Mouse (Mus musculus): ENCODE data around the gene Fgfr2.
A peak's percentile ranks its signal among the peaks of the same experiment; 100 is the strongest.

Gene Fgfr2

GRCm38 (mm10) chr7:130381387-130381951 lies 2741.7 kb downstream of the Fgfr2 start:
- Histone ChIP-seq H3K36me3 (ENCODE audit: insufficient read depth, low read length) (no peaks in the 10 kb centered on the region), H3K27me3 (ENCODE audit: insufficient read depth, low read length) (no peaks in the 10 kb centered on the region), H3K4me1 (replicated peaks; ENCODE audit: low read depth, low read length) (no peaks in the 10 kb centered on the region), H3K4me3 (replicated peaks; ENCODE audit: low read length) (no peak overlapping the region), H3K9me3 (ENCODE audit: low read length) (no peaks in the 10 kb centered on the region)
- no peak for TF ChIP-seq CTCF (conservative IDR thresholded peaks at IDR 0.05; ENCODE audit: low read length)

DNA sequence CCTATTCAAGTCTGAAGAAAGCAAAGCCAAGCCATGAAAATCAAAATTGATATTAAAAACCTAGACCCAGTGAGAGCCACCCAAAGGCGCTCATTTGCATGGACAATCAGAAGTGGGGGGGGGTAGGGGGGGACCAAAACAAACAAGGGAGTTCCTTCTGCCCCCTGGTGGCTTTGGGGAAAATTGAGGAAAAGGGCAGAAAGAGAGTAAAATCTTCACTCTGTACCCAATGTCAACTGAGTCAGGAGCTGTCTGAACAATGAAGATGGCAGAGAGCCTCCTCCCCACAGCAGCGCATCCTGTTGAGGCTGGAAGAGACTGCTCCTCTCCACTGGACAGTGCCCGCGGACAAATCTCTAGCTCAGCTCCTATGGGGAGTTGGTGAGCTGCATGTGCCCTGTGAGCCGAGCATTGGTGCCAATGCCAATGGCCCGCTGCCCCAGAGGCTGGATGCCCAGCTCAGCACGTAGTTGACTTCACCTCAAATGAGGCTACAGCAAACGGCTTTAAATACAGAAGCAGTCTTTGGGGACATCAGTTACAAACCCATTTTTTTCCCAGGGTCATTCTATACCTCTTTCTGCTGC lies 2742.3 kb downstream of the Fgfr2 start:
- Histone ChIP-seq H3K4me1 (replicated peaks; ENCODE audit: low read depth, low read length) (no peaks in the 10 kb centered on the region), H3K36me3 (ENCODE audit: insufficient read depth, low read length) (no peaks in the 10 kb centered on the region), H3K9me3 (ENCODE audit: low read length) (no peaks in the 10 kb centered on the region), H3K4me3 (replicated peaks; ENCODE audit: low read length) (no peak overlapping the region), H3K27me3 (ENCODE audit: insufficient read depth, low read length) (no peaks in the 10 kb centered on the region)
- TF ChIP-seq CTCF (conservative IDR thresholded peaks at IDR 0.05; ENCODE audit: low read length) = peak; percentile 26
- TF ChIP-seq POU5F1 (IDR thresholded peaks at IDR 0.05; ENCODE audit: borderline replicate concordance, low read length) = no peak
- TF ChIP-seq NANOG (IDR thresholded peaks at IDR 0.05; ENCODE audit: borderline replicate concordance, low read length) = no peak

DNA sequence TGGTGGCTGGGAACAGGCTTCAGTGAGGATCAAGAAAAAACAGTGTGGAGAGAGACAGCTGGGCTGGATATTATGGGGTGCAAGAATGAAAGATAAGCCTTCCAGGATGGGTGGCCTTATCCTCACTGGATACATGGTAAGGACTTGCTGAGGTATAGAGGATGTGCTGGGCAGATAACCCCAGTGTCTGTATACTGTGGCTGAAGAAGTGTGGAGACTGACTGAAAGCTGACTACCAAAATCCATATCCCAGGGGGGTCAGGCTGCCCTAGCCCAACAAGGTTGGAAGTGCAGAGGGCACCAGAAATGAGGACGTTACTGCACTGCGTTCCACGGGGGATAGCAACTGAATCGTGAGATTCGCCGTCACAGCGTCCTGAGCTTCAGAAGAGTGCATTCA lies 2742.8 kb downstream of the Fgfr2 start:
- no peaks in the 10 kb centered on the region for H3K4me1 ChIP-seq (replicated peaks; ENCODE audit: low read depth, low read length)
- TF ChIP-seq NANOG (IDR thresholded peaks at IDR 0.05; ENCODE audit: borderline replicate concordance, low read length) (no peak), CTCF (conservative IDR thresholded peaks at IDR 0.05; ENCODE audit: low read length) (no peak), POU5F1 (IDR thresholded peaks at IDR 0.05; ENCODE audit: borderline replicate concordance, low read length) (no peak)
- no peak overlapping the region for H3K4me3 ChIP-seq (replicated peaks; ENCODE audit: low read length)
- H3K27me3 ChIP-seq (ENCODE audit: insufficient read depth, low read length) = no peaks in the 10 kb centered on the region
- H3K36me3 ChIP-seq (ENCODE audit: insufficient read depth, low read length) = no peaks in the 10 kb centered on the region
- no peaks in the 10 kb centered on the region for H3K9me3 ChIP-seq (ENCODE audit: low read length)

GRCm38 (mm10) chr7:130379886-130380285 lies 2743.3 kb downstream of the Fgfr2 start:
- Histone ChIP-seq H3K36me3 (ENCODE audit: insufficient read depth, low read length) (no peaks in the 10 kb centered on the region), H3K4me1 (replicated peaks; ENCODE audit: low read depth, low read length) (no peaks in the 10 kb centered on the region), H3K9me3 (ENCODE audit: low read length) (no peaks in the 10 kb centered on the region), H3K4me3 (replicated peaks; ENCODE audit: low read length) (no peak overlapping the region), H3K27me3 (ENCODE audit: insufficient read depth, low read length) (no peaks in the 10 kb centered on the region)
- no peak for TF ChIP-seq CTCF (conservative IDR thresholded peaks at IDR 0.05; ENCODE audit: low read length)
- TF ChIP-seq NANOG (IDR thresholded peaks at IDR 0.05; ENCODE audit: borderline replicate concordance, low read length) = no peak
- no peak for TF ChIP-seq POU5F1 (IDR thresholded peaks at IDR 0.05; ENCODE audit: borderline replicate concordance, low read length)

DNA sequence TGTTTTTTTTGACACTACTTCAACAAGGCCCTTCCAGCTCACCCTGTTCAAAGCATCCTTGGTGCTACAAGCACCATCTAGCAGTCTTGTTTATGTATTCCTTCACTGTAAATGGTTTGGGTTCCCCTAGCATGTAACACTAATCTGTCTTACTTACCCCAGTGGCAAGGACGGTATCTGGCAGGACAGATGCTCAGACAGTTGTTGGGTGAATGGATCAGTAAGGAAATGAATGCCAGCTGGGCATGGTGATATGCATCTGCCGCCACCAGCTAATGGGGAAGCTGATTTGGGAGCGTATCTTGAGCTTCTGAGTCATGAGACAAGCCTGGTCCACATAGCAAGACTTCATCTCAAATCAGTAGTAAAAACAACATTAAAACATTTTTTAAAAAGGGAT lies 2744.8 kb downstream of the Fgfr2 start:
- Histone ChIP-seq H3K4me1 (replicated peaks; ENCODE audit: low read depth, low read length) (no peaks in the 10 kb centered on the region), H3K27me3 (ENCODE audit: insufficient read depth, low read length) (no peaks in the 10 kb centered on the region), H3K4me3 (replicated peaks; ENCODE audit: low read length) (no peak overlapping the region), H3K9me3 (ENCODE audit: low read length) (no peaks in the 10 kb centered on the region), H3K36me3 (ENCODE audit: insufficient read depth, low read length) (no peaks in the 10 kb centered on the region)
- TF ChIP-seq CTCF (conservative IDR thresholded peaks at IDR 0.05; ENCODE audit: low read length) (no peak), NANOG (IDR thresholded peaks at IDR 0.05; ENCODE audit: borderline replicate concordance, low read length) (no peak)

- TF ChIP-seq CTCF (conservative IDR thresholded peaks at IDR 0.05; ENCODE audit: low read length) (no peak), POU5F1 (IDR thresholded peaks at IDR 0.05; ENCODE audit: borderline replicate concordance, low read length) (no peak), NANOG (IDR thresholded peaks at IDR 0.05; ENCODE audit: borderline replicate concordance, low read length) (no peak)
- Histone ChIP-seq H3K9me3 (ENCODE audit: low read length) (peaks cover 5% of the 10 kb centered on the region; the same call in 1 of the 2 replicates), H3K36me3 (ENCODE audit: insufficient read depth, low read length) (no peaks in the 10 kb centered on the region), H3K4me1 (replicated peaks; ENCODE audit: low read depth, low read length) (no peaks in the 10 kb centered on the region), H3K4me3 (replicated peaks; ENCODE audit: low read length) (no peak overlapping the region), H3K27me3 (ENCODE audit: insufficient read depth, low read length) (0 out of 2 replicates have a peak, but pooled peaks cover 5% of the 10 kb centered on the region)
These were observed 2748.8 kb downstream of the Fgfr2 start for GRCm38 (mm10) chr7:130374311-130374710.

GRCm38 (mm10) chr7:130368827-130369641 lies 2754.1 kb downstream of the Fgfr2 start:
- H3K4me1 ChIP-seq (replicated peaks; ENCODE audit: low read depth, low read length) = peaks cover 11% of the 10 kb centered on the region
- peaks cover 5% of the 10 kb centered on the region; the same call in 1 of the 2 replicates for H3K27me3 ChIP-seq (ENCODE audit: insufficient read depth, low read length)
- no peaks in the 10 kb centered on the region for H3K36me3 ChIP-seq (ENCODE audit: insufficient read depth, low read length)
- TF ChIP-seq NANOG (IDR thresholded peaks at IDR 0.05; ENCODE audit: borderline replicate concordance, low read length) (no peak), POU5F1 (IDR thresholded peaks at IDR 0.05; ENCODE audit: borderline replicate concordance, low read length) (no peak), CTCF (conservative IDR thresholded peaks at IDR 0.05; ENCODE audit: low read length) (no peak)
- H3K9me3 ChIP-seq (ENCODE audit: low read length) = peaks cover 10% of the 10 kb centered on the region
- H3K4me3 ChIP-seq (replicated peaks; ENCODE audit: low read length) = no peak overlapping the region

DNA sequence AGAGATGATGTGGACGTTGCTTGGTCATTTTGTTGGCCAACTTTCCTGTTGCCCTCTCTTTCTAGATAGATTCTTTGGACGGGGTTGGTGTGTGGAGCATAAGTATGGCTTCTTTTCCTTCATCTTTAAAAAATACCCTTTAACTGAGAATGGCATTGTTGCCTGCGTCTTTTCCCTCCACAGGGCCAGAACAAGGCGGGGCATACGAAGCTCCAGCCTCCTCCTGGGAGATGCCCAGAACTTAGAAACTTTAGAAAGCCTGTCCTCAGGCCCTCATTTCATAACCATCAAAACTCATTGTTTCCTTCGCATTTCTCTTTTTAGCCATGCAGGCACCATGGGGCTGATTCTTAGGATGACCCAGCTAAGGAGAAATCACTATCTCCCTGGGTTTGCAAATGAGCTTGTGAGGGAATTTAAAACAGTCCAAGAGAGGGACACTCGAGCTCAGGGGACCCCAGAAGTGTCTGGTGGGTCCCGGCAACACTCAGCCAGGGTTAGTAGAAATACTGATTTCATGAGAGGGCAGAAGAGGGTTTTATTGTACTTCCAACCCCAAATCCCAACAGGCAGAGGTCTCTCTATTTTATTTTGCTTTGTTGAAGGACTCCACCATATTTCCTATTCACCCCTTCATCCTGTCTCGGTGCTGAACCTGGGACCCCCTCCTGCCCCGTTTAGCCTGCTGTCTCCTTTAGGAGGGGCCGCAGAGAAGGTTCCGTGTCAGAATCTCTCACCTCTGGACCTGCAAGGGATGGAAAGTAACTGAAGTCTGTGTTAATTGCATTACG lies 2754.9 kb downstream of the Fgfr2 start:
- Histone ChIP-seq H3K9me3 (ENCODE audit: low read length) (peaks cover 10% of the 10 kb centered on the region), H3K27me3 (ENCODE audit: insufficient read depth, low read length) (peaks cover 5% of the 10 kb centered on the region; the same call in 1 of the 2 replicates), H3K36me3 (ENCODE audit: insufficient read depth, low read length) (no peaks in the 10 kb centered on the region), H3K4me1 (replicated peaks; ENCODE audit: low read depth, low read length) (peaks cover 11% of the 10 kb centered on the region), H3K4me3 (replicated peaks; ENCODE audit: low read length) (no peak overlapping the region)
- TF ChIP-seq NANOG (IDR thresholded peaks at IDR 0.05; ENCODE audit: borderline replicate concordance, low read length) = no peak
- TF ChIP-seq CTCF (conservative IDR thresholded peaks at IDR 0.05; ENCODE audit: low read length) = no peak
- TF ChIP-seq POU5F1 (IDR thresholded peaks at IDR 0.05; ENCODE audit: borderline replicate concordance, low read length) = no peak

Measured in E14TG2a.4 (cell line).